Mouse (Mus musculus) c-Kit-positive CD71-negative TER-119-negative erythroid progenitor cells, embryonic 14.5 days (primary cell): Measurements from ENCODE around the gene Zdhhc23.
A peak's percentile ranks its signal among the peaks of the same experiment; 100 is the strongest.

ENCODE experiments used
- DNase-seq: peaks from one replicate; pipeline ENCODE4 v3.0.0-alpha.2; 2013; ENCODE audit warnings: low read depth

Gene Zdhhc23

GRCm38 (mm10) chr16:43970426-43970825, 9.2 kb downstream of the Zdhhc23 start:
- DNase-seq: no peak

- DNase-seq: no peak
Measured at GRCm38 (mm10) chr16:43965781-43966389, 13.7 kb downstream of the Zdhhc23 start.

GRCm38 (mm10) chr16:43963780-43964179, 15.8 kb downstream of the Zdhhc23 start:
- no peak for DNase-seq

GRCm38 (mm10) chr16:43963291-43963690, 16.3 kb downstream of the Zdhhc23 start:
- DNase-seq: no peak

- no peak for DNase-seq
Measured at GRCm38 (mm10) chr16:43958038-43958437, 21.6 kb downstream of the Zdhhc23 start.

GRCm38 (mm10) chr16:43954913-43955312, 24.7 kb downstream of the Zdhhc23 start:
- DNase-seq: no peak

GRCm38 (mm10) chr16:43951591-43951990, 28.0 kb downstream of the Zdhhc23 start:
- peak; percentile 17 for DNase-seq

- DNase-seq: no peak
Measured at GRCm38 (mm10) chr16:43945869-43946268, 33.7 kb downstream of the Zdhhc23 start.

GRCm38 (mm10) chr16:43945351-43945750, 34.2 kb downstream of the Zdhhc23 start:
- DNase-seq: no peak

- no peak for DNase-seq
Measured at GRCm38 (mm10) chr16:43940846-43941245, 38.7 kb downstream of the Zdhhc23 start.

GRCm38 (mm10) chr16:43935892-43936291, 43.7 kb downstream of the Zdhhc23 start:
- DNase-seq: no peak

- no peak for DNase-seq
Measured at GRCm38 (mm10) chr16:43935367-43935766, 44.2 kb downstream of the Zdhhc23 start.

- DNase-seq: no peak
Measured at GRCm38 (mm10) chr16:43934856-43935255, 44.7 kb downstream of the Zdhhc23 start.

- DNase-seq: no peak
Measured at GRCm38 (mm10) chr16:43933041-43933440, 46.5 kb downstream of the Zdhhc23 start.

GRCm38 (mm10) chr16:43932319-43932718, 47.3 kb downstream of the Zdhhc23 start:
- DNase-seq: no peak

- no peak for DNase-seq
Measured at GRCm38 (mm10) chr16:43931502-43931901, 48.1 kb downstream of the Zdhhc23 start.

- DNase-seq: no peak
Measured at GRCm38 (mm10) chr16:43930577-43930976, 49.0 kb downstream of the Zdhhc23 start.

GRCm38 (mm10) chr16:43926341-43926859, 53.2 kb downstream of the Zdhhc23 start, which contains the start of gene Qtrt2:
Gene Qtrt2 (minus strand): TSS chr16:43926809.
- no peak for DNase-seq

GRCm38 (mm10) chr16:43925846-43926245, 53.7 kb downstream of the Zdhhc23 start:
- no peak for DNase-seq

- no peak for DNase-seq
Measured at GRCm38 (mm10) chr16:43925001-43925558, 54.5 kb downstream of the Zdhhc23 start.

GRCm38 (mm10) chr16:43922630-43923029, 57.0 kb downstream of the Zdhhc23 start:
- no peak for DNase-seq

- no peak for DNase-seq
Measured at GRCm38 (mm10) chr16:43922024-43922423, 57.6 kb downstream of the Zdhhc23 start.

GRCm38 (mm10) chr16:43918867-43919266, 60.7 kb downstream of the Zdhhc23 start:
- DNase-seq: no peak
